Mouse (Mus musculus): ENCODE measurements around the gene Ptgs1. TPM values are rescaled to one million over a fixed set of nuclear protein-coding genes. Genes with fewer than 3 reads are reported as not detected.
A peak's percentile ranks its signal among the peaks of the same experiment; 100 is the strongest.
"Not testable (repeated sequence)": the region's sequence is repeated elsewhere in the genome, so short reads cannot be mapped to it uniquely, and the experiment has no call there.

The Ptgs1 gene
- 10 to 100 TPM; 16.3 to 17.0 TPM for total RNA-seq (2021)

- peak in 1 of 2 experiments; percentile 28 for DNase-seq (ENCODE audit: extremely low spot score in 1 of 2, low spot score in 1 of 2)
Measured at GRCm38 (mm10) chr2:36230366-36230765, at the start of gene Ptgs1. Ptgs1 (plus strand) TSS chr2:36230426.

- DNase-seq (ENCODE audit: extremely low spot score in 1 of 2, low spot score in 1 of 2): not testable (repeated sequence)
Measured at GRCm38 (mm10) chr2:36181587-36182368, 48.4 kb upstream of the Ptgs1 start.

DNA sequence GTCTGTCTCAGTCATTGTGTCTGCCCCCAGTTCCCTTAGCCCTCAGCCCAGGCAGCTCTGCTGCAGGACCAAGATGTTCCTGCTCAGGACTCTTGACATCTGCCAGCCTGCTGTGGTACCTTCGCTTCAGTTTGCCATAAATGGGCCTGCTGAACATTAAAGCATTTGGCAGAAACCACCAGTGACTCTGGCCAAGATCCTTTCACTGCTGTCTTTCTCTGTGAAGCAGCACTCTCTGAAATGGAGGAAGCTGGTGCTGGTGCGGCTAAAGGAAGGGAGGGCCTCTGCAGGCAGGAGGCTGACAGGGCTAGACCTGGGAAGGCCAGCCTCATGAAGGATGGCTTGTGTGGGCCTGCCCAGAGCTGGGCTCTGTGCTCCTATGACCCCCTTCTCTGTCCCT is 46.9 kb upstream of the Ptgs1 start:
- DNase-seq (ENCODE audit: extremely low spot score in 1 of 2, low spot score in 1 of 2): no peak

DNA sequence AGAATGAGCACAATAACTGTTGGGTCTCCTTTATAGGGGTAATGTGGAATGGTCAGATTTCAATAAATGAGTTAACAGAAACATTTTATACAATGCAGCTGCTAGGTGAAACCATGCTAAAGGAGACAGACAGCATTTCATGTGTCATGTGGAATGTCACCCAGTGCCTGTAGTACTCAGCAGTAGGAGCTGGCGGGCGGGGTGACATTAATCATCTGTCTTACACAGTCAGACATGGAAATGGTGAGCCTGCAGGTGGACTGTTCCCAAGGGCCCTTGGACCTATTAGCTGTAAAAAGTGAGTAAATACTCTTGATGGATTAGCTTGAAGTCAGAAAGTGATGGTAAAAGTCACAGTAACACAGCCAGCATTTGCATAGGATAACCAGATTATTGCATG is 46.0 kb upstream of the Ptgs1 start:
- DNase-seq (ENCODE audit: extremely low spot score in 1 of 2, low spot score in 1 of 2): no peak

- DNase-seq (ENCODE audit: extremely low spot score in 1 of 2, low spot score in 1 of 2): no peak
Measured at GRCm38 (mm10) chr2:36184876-36185275, 45.4 kb upstream of the Ptgs1 start.

GRCm38 (mm10) chr2:36189200-36189599 is 41.0 kb upstream of the Ptgs1 start:
- DNase-seq (ENCODE audit: extremely low spot score in 1 of 2, low spot score in 1 of 2): not testable (repeated sequence)

- DNase-seq (ENCODE audit: extremely low spot score in 1 of 2, low spot score in 1 of 2): no peak
Measured at GRCm38 (mm10) chr2:36191098-36191941, 38.9 kb upstream of the Ptgs1 start.

DNA sequence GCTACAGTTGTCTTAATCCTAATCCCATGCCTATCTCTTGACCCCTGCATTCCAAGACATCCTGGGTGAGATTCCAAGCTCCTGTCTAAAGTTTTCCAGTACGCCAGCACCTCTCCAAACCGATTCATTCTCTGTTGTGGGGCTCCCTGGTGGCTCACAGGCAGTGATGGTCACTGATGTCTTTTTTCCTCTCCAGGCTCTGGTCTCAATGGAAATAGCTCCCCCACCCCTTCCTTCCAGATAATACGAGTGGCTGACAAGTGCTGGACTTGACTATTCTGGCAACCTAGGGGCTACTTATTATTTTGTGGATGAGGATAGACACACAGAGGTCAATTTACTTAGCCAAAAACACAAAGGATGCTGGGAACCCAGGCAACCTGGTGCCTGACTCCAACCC is 33.2 kb upstream of the Ptgs1 start:
- no peak for DNase-seq (ENCODE audit: extremely low spot score in 1 of 2, low spot score in 1 of 2)

- peak in 1 of 2 experiments; percentile 17 for DNase-seq (ENCODE audit: extremely low spot score in 1 of 2, low spot score in 1 of 2)
Measured at GRCm38 (mm10) chr2:36197919-36198881, 32.0 kb upstream of the Ptgs1 start.

DNA sequence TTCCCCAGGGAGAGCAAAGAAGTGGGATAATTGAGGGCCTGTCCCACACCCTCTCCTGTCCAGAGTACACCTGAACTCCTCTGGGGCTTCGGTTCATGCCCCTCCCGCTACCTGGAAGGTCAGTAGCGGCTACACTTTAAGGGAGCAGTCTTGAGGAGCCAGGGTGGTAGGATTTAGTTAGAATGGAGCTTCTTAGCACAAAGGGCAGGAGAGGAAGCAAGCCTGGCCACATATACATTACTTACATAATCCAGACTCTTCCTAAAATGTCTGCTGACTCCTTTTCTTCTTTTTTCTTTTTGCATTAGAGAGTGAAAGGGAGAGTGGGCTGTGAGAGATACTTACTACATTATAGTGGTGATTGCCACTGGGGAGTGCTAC is 31.4 kb upstream of the Ptgs1 start:
- no peak for DNase-seq (ENCODE audit: extremely low spot score in 1 of 2, low spot score in 1 of 2)

- no peak for DNase-seq (ENCODE audit: extremely low spot score in 1 of 2, low spot score in 1 of 2)
Measured at GRCm38 (mm10) chr2:36200813-36201212, 29.4 kb upstream of the Ptgs1 start.

GRCm38 (mm10) chr2:36201756-36202610 is 28.2 kb upstream of the Ptgs1 start:
- no peak for DNase-seq (ENCODE audit: extremely low spot score in 1 of 2, low spot score in 1 of 2)

DNA sequence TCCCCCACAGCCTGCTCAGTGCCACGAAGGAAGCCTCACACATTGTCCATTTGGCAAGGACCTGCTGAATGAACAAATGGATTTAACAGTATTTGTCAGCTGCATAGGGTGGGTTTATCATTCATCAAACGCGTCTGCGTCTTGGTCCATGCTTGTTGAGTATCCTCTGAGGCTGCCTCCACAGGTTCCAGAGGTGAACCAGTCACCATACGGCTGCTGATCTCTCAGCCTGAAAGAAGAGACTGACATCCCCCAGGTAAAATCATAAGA is 27.7 kb upstream of the Ptgs1 start:
- no peak for DNase-seq (ENCODE audit: extremely low spot score in 1 of 2, low spot score in 1 of 2)

DNA sequence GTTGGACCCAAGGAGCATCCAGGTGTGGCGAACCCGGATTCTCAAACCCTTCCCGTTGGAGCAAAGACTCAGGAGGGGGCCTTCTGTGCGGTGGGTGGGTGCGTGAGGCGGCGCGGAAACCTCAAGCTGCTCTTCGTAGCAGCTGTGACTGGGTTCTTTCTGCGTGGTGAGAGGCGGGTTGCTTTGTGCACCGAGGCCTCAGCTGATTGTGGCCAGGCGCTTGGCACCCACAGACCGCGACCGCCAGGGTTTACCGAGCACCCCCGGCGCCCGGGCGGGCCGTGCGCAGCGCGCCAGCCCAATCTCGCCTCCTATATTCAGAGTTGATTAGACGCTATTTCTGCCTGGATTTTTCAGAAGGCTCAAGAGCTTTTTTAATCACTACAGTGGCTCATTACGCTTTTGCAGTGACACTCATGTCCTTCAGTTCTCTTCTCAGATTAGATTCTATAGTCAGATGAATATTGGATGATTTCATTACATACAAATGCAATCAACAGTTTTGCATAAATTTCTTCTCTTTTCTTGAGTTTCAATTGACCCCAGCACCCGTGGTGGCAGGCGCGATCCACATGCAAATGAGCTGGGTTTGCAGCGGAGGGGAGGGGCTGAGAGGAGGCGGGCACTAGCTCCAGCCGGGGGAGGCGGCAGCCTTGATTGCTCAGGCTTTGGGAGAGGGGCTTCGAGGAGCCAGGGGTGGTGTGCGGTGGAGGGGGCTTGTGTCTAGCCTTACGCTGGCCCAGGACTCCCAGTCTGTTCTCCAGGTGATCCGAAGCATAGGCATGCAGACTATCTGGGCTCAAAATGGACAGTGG is 27.0 kb upstream of the Ptgs1 start:
- peak in 1 of 2 experiments; percentile 25 for DNase-seq (ENCODE audit: extremely low spot score in 1 of 2, low spot score in 1 of 2)

DNA sequence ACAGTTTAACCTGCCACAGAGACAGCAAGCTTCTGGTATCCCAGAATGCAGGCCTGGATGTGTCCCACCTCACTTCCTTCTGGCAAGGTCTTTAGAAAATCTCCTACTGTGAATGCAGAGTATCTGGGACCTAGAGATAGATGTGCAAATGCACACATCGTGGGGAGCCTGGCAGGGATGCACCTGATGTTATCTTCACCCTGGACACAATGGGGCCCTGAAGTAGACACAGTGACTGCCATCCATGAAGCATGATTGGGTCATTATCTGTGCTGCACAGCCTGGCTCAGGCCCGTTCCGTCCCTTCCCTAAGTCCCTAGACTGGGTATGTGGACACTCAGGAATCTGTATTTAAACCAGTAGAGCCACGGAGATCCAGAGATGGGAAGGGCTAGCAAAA is 25.6 kb upstream of the Ptgs1 start:
- no peak for DNase-seq (ENCODE audit: extremely low spot score in 1 of 2, low spot score in 1 of 2)

- no peak for DNase-seq (ENCODE audit: extremely low spot score in 1 of 2, low spot score in 1 of 2)
Measured at GRCm38 (mm10) chr2:36207071-36207470, 23.2 kb upstream of the Ptgs1 start.

DNA sequence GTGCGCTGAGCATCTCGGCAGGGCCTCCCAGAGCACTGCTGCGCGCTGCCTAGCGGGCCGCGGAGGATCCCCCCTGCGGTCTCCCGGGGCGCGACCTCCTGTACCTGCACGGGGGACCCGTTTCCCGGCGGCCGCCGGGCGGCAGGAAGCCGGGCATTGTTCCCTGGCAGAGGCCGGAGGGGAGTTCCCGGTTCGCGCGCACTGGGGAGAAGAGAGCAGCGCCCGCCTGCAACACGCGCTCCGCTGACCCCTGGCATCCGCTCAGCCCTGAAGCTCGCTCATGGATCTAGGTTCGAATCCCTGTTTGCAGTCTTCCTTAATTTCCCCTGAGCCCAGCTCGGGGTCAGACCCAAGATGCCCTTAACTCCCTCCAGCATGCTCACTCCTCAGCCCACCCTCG is 19.4 kb upstream of the Ptgs1 start:
- no peak for DNase-seq (ENCODE audit: extremely low spot score in 1 of 2, low spot score in 1 of 2)

GRCm38 (mm10) chr2:36211785-36212184 is 18.4 kb upstream of the Ptgs1 start:
- DNase-seq (ENCODE audit: extremely low spot score in 1 of 2, low spot score in 1 of 2): no peak

GRCm38 (mm10) chr2:36213108-36213507 is 17.1 kb upstream of the Ptgs1 start:
- DNase-seq (ENCODE audit: extremely low spot score in 1 of 2, low spot score in 1 of 2): no peak
